Mouse (Mus musculus) myocyte (in vitro differentiated cells): ENCODE results near the gene Dtx1.

Source experiments
- MAX ChIP-seq: IDR thresholded peaks from one replicate; pipeline ENCODE4 v1.6.1; 2011; ENCODE audit warnings: low read depth, mild to moderate bottlenecking, control low read depth
- POLR2A ChIP-seq: IDR thresholded peaks from one replicate; pipeline ENCODE4 v1.6.1; 2011; ENCODE audit warnings: low read depth, mild to moderate bottlenecking, control low read depth, moderate library complexity; ENCODE audit not compliant: insufficient read length
- USF1 ChIP-seq: IDR thresholded peaks from one replicate; pipeline ENCODE4 v1.6.1; 2011; ENCODE audit warnings: low read depth, mild to moderate bottlenecking, control low read depth, moderate library complexity

GRCm38 (mm10) chr5:120648569-120649373, 63.0 kb downstream of the Dtx1 start, which contains the start of gene Rasal1:
- TF ChIP-seq MAX (no peak), USF1 (no peak), POLR2A (no peak)
